Mouse (Mus musculus) mature B cell (primary cell): ENCODE measurements around the gene Anxa9.

Source experiments
- in situ Hi-C: fragments of 300-500 bp; cut with MboI; formaldehyde crosslinking; loops from 2 replicates; pipeline ENCODE4 v1.14.3; 2019

Anxa9 gene

DNA sequence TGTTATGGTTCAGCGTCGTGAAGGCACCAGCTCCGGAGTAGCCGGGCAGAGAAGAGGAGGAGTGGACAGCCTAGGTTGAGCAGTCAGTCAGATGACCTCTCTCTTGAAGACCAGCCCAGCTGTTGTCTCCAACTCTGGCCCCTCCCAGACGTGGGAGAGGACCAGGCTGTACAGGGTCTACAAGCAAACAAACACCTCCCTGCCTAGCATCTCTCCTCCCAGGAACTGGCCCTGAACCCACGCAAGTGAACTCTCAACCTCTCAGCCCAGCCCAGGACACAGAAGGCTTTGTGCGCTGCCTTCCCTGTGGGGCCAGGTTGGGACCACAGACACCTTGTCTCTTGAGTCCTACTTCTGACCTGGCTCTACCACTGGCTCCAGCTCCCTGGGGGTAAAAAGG lies at the start of gene Anxa9:
Gene Anxa9, minus strand, starts transcription at position 77 of the 400 bp plus-strand sequence.
- in situ Hi-C loops = no loop called here

DNA sequence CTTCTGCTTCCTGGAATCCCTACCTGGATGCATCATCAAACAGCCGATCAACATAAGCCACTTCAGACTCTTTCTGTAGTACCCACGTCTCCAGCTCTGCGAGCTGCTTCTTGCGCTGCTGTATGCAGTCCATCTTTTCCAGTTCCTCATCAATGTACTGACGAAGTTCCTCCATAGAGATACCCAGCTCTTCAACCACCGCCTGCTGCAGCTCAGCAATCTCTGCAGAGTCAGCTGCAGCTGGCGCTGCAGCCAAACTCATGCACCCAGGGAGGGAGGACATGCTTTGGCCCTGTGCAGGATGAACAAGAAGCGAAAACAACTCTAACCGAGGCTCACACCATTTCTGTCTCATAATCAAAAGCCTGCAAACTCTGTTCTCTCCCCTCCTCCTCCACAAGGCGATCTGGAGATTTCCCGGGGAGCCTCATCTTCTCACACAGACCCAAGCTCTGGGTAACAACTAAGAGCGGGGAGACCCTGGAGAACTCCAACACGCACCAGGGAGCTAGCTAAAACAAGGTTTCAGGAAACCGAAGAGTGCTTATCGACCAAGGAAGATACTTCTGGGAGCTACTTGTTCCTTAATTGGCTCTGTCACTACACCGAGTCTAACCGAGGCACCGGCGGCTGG lies 49.1 kb upstream of the Anxa9 start:
- in situ Hi-C loops = loop anchor here (10.0 kb wide), 1 partner anchor 109 kb away; no protein-coding TSS in a partner anchor

DNA sequence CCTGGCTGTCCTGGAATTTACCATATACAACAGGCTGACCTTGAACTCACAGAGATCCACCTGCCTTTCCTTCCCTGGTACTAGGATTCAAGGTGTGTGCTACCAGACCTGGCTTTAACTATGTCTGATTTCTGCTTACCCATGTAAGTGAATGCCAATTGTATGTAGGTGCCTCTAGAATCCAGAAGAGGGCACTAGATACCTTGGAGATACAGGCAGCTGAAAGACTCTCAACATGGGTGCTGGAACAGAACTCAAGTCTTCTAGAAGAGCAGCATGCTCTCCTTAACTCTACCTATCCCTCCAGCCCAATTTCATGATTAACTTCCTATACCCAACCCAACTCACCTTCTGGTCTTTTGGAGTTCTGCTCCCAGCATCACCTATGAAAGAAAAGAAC lies 42.5 kb upstream of the Anxa9 start:
- in situ Hi-C loops = loop anchor here (10.0 kb wide), 1 partner anchor 95 kb away; no protein-coding TSS in a partner anchor

DNA sequence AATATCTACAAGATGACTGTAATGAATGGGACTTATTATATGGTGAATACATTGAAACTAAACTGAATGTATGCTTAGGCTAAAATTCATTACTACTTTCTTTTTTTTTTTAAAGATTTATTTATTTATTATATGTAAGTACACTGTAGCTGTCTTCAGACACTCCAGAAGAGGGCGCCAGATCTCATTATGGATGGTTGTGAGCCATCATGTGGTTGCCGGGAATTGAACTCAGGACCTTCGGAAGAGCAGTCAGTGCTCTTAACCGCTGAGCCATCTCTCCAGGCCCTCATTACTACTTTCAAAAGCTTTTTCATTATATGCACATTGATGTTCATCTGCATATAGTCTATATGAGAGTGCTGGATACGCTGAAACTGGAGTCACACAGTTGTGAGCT lies 41.4 kb upstream of the Anxa9 start:
- in situ Hi-C loops = loop anchor here (10.0 kb wide), 1 partner anchor 96 kb away; no protein-coding TSS in a partner anchor

DNA sequence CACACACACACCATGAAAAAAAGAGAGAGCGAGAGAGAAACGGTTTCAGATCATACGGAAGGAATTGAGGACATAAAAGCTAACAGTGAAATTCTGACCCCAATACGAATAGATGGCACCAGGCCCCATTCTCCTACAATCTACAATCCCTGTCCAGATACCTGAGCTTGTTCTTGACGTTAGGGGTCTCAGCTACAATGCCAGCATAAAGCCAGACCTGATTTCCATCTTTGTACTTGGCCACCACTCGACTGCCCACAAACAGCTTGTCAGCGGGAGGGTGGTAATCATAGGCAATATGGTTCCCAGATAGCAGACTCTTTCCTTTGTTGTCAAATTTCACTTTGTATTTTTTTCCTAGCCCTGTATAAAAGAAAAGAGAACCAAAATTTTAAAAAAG lies 39.5 kb upstream of the Anxa9 start:
- in situ Hi-C loops = loop anchor here (10.0 kb wide), 1 partner anchor 98 kb away; no protein-coding TSS in a partner anchor

DNA sequence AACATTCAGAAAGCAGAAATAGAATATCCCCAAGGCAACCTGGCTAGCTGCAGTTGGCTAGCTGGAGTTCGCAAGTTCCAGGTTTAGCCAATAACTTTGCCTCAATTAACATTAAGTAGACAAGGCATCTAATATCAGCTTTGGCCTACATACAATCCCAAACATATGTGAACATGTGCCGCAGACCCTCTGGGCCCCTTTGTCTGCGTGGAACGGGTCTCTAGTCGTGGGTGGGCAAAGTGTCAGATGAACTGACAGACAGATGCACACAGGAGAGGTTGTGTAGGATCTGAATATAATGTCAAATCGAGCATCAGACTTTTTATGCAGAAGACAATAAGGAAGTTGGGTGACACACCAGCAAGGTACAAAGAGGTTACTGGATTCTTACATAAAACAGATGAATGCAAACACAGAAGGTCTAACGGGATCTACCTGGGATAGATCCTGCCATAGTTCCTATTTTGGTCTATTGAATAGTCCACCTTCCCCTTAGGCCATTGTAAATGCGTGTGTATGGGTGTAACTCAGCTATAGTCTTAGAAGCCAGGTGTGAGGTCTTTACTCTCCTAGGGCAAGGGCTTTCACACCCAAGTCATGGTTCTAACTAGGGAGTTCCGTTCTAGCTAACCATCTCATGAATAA lies 36.5 kb upstream of the Anxa9 start:
- in situ Hi-C loops = loop anchor here (10.0 kb wide), 1 partner anchor 101 kb away; no protein-coding TSS in a partner anchor

DNA sequence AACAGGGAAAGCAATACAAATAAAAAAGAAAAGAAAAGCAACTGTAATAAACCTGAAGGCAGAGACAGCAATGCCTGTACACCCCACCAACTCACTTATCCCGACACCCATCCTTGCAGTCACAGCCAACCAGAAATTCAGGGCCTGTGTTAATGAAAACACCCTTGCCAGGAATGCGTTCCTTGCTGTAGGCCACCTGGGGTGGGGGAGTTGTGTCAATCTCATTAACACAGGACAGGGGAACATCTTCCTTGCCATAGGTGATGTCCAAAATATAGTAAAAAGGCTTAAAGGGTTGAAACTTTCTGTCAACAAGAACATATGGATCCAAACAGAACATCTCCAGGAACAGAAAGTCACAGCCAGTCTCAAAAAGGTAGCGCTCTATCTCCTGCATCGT lies 31.3 kb upstream of the Anxa9 start:
- in situ Hi-C loops = no loop called here

DNA sequence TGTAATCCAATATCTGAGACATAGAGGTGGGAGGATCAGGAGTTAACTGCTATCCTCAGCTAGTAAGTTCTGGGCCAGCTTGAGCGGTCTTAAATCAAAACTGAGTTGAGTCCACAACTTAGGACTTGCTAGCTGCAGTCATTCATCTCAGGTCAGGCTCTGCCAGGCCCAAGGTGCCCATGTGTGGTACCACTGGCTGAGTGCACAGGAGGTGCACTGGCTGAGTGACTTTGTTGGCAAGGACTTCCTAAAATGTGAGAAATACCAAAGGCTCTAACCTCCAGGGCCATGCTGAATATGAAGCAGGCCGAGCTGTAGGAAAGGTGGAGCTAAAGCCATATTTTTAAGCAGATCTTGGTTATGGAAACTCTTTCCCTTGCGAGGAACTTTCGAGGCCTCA lies 30.4 kb upstream of the Anxa9 start:
- in situ Hi-C loops = no loop called here

DNA sequence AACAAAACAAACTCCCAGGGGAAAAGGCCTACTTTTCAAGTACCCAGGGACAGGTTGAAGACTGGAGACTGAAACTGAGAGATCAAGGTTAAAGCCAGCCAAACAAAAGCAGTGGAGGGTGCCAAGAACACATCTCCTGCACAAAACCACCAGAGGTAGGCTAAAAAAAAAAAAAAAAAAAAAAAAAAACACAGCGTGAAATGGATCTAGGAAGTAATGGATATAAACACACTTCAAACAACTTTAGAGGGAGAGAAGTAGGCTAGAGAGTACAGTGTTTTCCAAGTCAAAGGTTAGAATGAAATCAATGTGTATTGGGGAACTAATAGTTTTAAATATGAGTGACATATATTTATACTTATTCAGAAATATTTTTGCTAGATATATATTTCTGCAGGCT lies 24.6 kb upstream of the Anxa9 start:
- in situ Hi-C loops = no loop called here

DNA sequence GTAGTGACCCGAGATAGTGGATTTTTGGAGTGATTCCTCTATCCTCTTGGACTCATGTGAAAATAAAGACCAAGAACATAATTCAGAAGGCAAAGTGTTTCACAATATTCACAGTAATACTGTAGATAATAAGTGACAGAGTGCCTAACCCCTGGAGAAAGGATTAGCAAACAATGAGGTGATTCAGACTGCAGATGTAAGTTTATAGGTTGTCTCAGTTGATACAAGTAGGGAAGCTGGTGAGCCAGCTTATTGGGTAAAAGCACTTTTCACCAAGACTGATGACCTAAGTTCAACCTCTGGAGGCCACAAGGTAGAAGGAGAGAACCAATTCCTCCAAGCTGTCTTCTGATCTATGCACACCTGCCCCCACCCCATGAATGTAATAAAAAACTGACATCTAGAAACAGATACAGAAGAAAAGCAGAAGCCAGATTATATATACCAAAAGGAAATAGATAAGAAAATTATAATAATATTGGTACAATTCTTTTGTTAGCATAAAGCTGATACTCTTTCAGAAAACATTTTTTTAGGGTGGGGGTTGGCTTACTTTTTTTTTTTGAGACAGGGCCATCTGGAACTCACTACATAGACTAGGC lies 21.9 kb upstream of the Anxa9 start:
- in situ Hi-C loops = no loop called here

DNA sequence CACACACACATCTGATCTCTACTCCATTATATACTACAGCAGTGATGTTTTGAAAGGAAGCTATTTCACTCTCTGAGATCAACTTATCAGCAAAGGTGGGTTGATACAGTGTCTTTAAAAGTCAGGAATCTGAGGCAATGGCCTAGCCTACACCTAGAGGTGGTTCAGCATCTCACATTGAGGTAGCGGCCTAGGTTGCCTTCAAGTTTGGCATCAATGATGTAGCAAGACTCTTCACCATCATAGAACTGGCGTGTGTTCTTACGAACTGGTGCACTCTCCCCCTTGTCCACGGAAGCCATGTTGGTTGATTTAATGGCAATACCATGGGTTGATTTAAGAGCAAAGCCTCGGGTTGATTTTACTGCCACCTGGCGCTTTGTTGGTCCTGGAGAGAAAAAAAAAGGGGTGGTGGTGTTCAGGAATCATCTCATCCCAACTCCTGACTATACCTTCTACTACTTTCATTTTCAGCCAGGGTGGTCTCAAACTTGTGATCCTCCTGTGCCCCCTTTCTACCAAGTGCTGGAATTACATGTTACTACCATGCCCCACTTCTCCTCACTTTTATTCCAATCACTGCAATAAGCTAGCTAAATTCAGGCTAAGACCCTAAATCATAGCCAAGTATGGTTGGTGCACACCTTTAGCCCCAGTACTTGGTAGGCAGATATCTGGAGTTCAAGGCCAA lies 17.6 kb upstream of the Anxa9 start:
- in situ Hi-C loops = no loop called here

DNA sequence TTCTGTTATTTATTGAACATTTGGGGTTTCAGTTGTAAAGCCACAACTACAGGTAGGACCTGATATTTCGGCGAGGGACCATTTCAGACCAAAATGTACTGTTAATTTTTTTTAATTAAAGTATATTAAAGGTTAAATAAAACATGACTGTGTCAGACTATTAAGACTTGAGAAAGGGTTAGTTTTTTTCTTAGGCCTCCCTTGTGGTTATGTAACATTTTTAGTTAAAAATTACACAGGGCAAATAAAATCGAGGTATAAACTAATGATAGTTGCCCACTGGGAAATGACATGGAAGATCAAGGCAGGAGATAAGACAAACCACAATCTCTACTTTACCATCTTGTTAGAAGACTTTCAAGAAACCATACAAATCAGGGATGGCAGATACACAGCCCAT lies 16.5 kb upstream of the Anxa9 start:
- in situ Hi-C loops = no loop called here

DNA sequence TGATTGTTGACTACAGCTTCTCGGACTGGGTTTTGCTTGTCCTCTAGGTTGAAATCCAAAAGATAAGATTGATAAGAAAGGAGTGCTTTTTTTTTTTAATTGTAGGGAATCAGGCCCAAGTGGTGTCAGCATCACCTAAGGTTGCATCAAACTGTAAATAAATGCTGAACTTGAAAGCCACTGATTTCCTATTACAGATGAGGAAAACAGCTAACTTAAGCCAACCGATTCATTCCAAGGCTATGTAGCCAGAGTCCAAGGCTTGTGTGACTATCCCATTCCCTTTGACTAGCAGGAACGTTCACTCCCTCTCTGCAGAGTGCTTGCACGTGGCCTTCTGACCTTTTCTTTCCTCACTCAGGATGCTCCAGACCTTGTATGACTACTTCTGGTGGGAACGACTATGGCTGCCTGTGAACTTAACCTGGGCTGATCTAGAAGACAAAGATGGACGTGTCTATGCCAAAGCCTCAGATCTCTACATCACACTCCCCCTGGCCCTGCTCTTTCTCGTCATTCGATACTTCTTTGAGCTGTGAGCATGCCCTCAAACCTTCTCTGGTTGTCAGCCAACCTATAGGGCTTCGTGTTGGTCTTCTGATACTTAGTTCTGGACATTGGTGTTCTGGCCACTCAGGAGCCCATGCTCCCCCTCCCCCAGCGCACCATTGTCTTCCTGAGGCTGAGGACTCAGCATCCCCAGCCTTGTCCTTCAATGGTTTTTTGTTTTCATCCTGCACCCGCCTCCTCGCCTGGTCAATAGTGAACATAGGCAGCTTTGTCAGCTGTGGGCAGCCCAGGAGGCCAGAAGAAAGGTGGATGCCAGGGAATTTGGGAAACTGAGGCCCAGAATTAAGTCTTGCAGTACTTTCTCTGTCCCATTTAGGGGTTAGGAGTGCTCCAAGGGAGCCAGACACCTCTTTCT lies 13.0 kb upstream of the Anxa9 start:
- in situ Hi-C loops = no loop called here

DNA sequence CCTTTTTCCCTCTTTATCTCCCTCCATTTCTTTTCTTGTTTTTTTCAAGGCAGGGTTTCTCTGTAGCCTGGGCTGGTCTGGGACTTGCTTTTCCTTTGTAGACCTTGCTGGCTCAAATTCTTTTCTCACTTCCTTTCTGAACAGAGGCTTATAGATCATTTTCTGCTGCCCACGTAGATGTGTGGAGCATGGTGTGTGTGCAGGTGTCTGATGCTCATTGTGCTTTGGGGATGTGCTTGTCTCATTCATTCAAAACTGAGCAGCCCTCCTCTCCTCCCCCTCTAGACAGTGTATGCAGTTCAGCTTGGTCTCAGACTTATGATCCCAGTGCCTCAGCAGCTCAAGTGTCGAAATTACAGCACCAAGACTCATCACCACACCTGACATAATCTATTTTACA lies 12.1 kb upstream of the Anxa9 start:
- in situ Hi-C loops = no loop called here

DNA sequence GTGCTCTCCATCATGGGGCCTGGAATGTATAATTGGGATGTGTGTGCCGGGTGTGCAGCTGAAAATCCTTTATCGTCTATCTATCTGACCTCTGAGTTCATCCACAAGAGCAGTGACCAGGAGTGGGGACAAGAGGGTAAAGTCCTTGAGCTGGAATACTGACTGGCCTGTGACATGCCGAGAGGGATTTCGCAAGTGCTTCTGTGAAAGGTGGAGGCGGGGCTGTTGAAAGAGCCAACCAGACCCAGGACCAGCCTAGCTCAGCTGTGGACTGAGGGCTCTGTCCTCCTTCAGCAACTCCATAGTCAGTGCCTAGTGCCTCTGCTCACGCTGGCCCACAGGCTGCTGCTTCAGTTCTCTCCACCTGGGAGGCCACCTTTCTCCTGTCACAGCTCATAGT lies 11.6 kb upstream of the Anxa9 start:
- in situ Hi-C loops = no loop called here

DNA sequence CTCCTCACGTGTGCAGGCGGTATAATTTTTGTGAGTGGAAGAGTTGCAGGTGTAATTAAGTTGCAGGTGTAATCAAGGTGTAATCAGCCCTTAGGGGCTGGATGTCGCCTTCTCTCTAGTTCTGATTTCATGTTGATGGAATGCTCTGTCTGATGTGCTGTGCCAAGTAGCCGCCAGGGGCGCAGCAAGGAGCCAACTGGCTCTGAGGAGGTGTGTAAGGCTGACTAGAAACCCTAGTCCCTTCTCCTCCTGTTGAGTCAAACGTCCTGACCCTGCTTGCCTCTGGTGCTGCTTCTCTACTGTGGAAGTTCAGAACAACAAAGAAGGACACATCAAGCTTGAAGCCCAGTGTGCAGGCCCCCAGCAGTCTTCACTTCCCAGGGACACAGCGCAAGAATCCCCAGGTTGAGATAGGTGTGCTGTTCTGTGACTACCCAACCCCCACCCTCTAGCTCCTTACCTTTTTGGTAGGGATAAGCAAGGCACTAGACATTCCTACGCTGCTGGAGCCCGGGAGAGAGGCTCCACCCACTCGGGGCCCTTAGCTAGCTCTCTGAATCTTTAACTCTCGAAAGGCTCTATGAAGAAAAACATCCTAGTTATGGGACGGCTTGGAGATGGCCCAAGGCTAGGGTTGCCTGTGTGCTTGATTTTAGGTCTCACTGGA lies 10.6 kb upstream of the Anxa9 start:
- in situ Hi-C loops = no loop called here

DNA sequence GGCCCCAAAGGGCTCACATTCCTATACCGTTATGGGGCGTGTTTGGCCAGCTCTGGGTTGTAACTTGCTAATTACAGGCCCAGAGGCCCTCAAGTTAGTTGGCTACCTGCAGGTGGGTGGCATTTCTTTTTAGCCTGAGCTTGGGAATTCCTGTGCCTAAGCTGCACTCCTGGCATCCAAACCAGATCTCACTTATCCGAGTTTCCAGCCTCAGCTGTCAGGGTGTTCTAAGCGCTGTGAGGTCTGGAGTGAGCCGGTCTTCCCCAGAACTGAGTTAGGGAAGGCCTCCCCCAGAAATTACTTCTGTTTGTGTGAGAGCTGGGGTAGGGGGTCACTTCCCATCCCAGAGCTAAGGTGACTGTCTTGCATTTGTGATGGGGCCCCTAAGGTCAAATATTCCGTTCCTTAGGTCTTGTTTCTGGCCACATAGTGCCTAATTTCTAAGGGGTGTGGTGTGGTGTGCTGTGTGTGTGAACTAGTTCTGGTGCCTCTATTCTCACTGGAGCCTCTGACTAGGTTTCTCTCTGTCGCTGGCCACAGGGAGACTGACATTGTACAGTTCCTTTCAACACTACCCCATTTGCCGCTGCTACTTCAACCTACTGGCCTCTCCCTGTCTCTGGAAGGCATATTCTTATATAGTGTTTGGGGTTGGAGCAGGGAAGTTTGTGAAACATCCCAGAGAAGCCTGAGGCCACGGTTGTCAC lies 9.0 kb upstream of the Anxa9 start:
- in situ Hi-C loops = no loop called here

DNA sequence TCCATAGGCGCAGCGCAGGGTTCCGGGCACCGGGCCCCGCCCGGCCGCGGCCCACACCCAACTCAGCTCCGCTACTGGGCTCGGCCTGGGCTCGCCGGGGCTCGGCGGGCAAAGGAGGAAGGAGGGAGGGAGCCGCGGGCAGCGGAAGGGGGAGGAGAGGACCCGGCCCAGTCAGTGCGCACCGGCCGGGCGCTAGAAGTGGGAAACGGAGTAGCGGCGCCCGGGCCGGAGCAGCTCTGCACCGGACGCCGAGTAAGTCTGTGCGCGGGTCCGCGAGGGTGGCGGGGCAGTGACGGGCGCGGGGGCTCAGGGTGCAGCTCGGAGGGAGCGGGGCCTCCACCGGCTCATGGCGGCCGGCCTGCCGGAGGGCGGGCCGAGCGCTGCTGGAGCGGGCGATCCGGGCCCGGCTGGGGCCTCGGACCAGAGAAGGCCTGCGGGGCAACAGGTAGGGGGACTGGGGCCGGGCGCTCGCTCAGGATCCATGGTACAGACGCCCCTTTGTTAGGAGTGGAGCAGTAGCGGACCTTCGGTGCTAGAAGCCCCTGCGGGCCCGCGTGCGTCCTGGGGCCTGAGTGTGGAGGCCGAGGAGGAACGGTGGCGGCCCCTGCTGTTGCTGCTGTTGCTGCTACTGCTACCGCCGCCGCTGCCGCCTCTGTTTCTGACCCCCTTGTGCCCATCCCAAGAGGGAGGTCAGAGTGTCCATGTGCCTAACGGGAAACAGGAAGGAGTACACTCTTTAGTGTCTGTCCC lies 8.3 kb upstream of the Anxa9 start:
- in situ Hi-C loops = no loop called here

DNA sequence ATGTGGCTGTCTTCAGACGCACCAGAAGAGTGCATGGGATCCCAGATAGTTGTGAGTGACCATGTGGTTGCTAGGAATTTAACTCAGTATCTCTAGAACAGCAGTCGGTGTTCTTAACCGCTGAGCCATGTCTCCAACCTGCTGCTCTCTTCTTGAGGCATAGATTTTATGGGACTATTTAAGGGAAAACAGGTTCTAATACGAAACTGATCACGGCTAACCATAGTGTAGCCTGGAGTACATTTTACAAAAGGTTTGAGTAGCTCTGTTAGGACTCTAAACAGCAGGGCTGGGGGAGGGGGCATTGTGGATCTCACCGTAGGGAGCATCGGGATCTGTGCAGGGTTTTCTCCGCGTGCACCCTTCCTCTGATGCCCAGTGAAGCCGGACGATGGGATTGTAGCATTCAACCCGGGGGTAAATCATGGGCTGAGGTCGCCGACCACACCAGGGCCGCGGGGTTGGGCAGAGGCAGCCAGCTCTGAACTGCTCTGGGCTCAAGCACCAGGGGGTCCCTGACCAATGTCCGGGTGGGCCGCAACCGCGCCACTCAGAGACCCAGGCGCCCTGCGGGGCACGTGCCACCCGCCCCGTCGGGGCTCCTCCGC lies 7.6 kb upstream of the Anxa9 start, which contains the start of gene Cers2:
Gene Cers2, plus strand, starts transcription at position 306 of the 608 bp plus-strand sequence.
- in situ Hi-C loops = no loop called here
